Mouse (Mus musculus): ENCODE measurements around the gene Zfp763. TPM values are rescaled to one million over a fixed set of nuclear protein-coding genes. Genes with fewer than 3 reads are reported as not detected.

Gene Zfp763
- polyA plus RNA-seq, 1 experiment from 2014 or later = 22.3 TPM

GRCm38 (mm10) chr17:32981361-32981760 lies 51.8 kb downstream of the Zfp763 start:
- Histone ChIP-seq H3K27ac (no peak overlapping the region), H3K27me3 (no peaks in the 10 kb centered on the region), H3K4me3 (no peak overlapping the region), H3K4me1 (no peaks in the 10 kb centered on the region), H3K4me2 (replicated peaks) (no peak overlapping the region), H3K9me3 (no peaks in the 10 kb centered on the region), H3K9ac (no peak overlapping the region), H3K36me3 (peaks cover 37% of the 10 kb centered on the region)
- 88% methylated on average over 4 of the region's 4 CpGs for WGBS
- no peak for ATAC-seq (ENCODE audit: insufficient number of reproducible peaks, insufficient read depth, low FRiP score, low TSS enrichment)

Other genes starting within 250 kb of the Zfp763 start
- 49.0 and 51.2 TPM in 2 replicates for gene Zfp871, start 245.1 kb downstream of the Zfp763 start, polyA plus RNA-seq (2016; fragmentation: Nextera tagmentation; extraction: Ambion mirVana)
- gene Zfp811, start 223.5 kb downstream of the Zfp763 start, polyA plus RNA-seq (2016; fragmentation: Nextera tagmentation; extraction: Ambion mirVana) = 9.6 and 10.3 TPM in 2 replicates
- gene Zfp799, start 203.1 kb downstream of the Zfp763 start, polyA plus RNA-seq (2016; fragmentation: Nextera tagmentation; extraction: Ambion mirVana) = 19.4 and 23.5 TPM in 2 replicates
- gene Zfp870, start 141.8 kb downstream of the Zfp763 start, polyA plus RNA-seq (2016; fragmentation: Nextera tagmentation; extraction: Ambion mirVana) = 8.9 and 9.0 TPM in 2 replicates
- not detected in 2 replicates for gene Cyp4f14, start 116.1 kb downstream of the Zfp763 start, polyA plus RNA-seq (2016; fragmentation: Nextera tagmentation; extraction: Ambion mirVana)
- gene Cyp4f13, start 86.0 kb downstream of the Zfp763 start, polyA plus RNA-seq (2016; fragmentation: Nextera tagmentation; extraction: Ambion mirVana) = 8.0 and 8.8 TPM in 2 replicates
- 12.2 and 12.6 TPM in 2 replicates for gene Zfp472, start 67.6 kb downstream of the Zfp763 start, polyA plus RNA-seq (2016; fragmentation: Nextera tagmentation; extraction: Ambion mirVana)
- gene Zfp952, start 40.3 kb downstream of the Zfp763 start, polyA plus RNA-seq (2016; fragmentation: Nextera tagmentation; extraction: Ambion mirVana) = 15.9 and 16.1 TPM in 2 replicates
- not detected in 2 replicates for gene 4921501E09Rik, start 34.7 kb upstream of the Zfp763 start, polyA plus RNA-seq (2016; fragmentation: Nextera tagmentation; extraction: Ambion mirVana)
- 9.9 and 10.4 TPM in 2 replicates for gene Zfp563, start 55.9 kb upstream of the Zfp763 start, polyA plus RNA-seq (2016; fragmentation: Nextera tagmentation; extraction: Ambion mirVana)
- gene Morc2b, start 106.3 kb upstream of the Zfp763 start, polyA plus RNA-seq (2016; fragmentation: Nextera tagmentation; extraction: Ambion mirVana) = not detected in 2 replicates
- gene Olfr55, start 135.0 kb upstream of the Zfp763 start, polyA plus RNA-seq (2016; fragmentation: Nextera tagmentation; extraction: Ambion mirVana) = not detected in 2 replicates
- gene Olfr239, start 157.9 kb upstream of the Zfp763 start, polyA plus RNA-seq (2016; fragmentation: Nextera tagmentation; extraction: Ambion mirVana) = not detected in 2 replicates
- not detected in 2 replicates for gene Olfr1564, start 188.3 kb upstream of the Zfp763 start, polyA plus RNA-seq (2016; fragmentation: Nextera tagmentation; extraction: Ambion mirVana)
- gene Zfp955a, start 221.7 kb upstream of the Zfp763 start, polyA plus RNA-seq (2016; fragmentation: Nextera tagmentation; extraction: Ambion mirVana) = 20.1 and 20.8 TPM in 2 replicates
- 0.03 TPM in 1 of 2 replicates, not detected in the other for gene Olfr63, start 231.3 kb upstream of the Zfp763 start, polyA plus RNA-seq (2016; fragmentation: Nextera tagmentation; extraction: Ambion mirVana)

Measured in embryonic facial prominence, embryonic 12.5 days (tissue).